Mouse (Mus musculus): ENCODE results near the gene Ager.

Gene Ager

GRCm38 (mm10) chr17:34583819-34584218, 13.8 kb upstream of the Ager start:
- no peak for ATAC-seq (ENCODE audit: insufficient number of reproducible peaks, low FRiP score, low TSS enrichment)

GRCm38 (mm10) chr17:34585121-34585520, 12.5 kb upstream of the Ager start:
- ATAC-seq (ENCODE audit: insufficient number of reproducible peaks, low FRiP score, low TSS enrichment), result no peak

GRCm38 (mm10) chr17:34585877-34586771, 11.5 kb upstream of the Ager start:
- no peak for ATAC-seq (ENCODE audit: insufficient number of reproducible peaks, low FRiP score, low TSS enrichment)

- ATAC-seq (ENCODE audit: insufficient number of reproducible peaks, low FRiP score, low TSS enrichment), result peak; percentile 40
Observed at GRCm38 (mm10) chr17:34586796-34587422, 10.8 kb upstream of the Ager start.

GRCm38 (mm10) chr17:34587423-34587811, 10.2 kb upstream of the Ager start:
- peak; percentile 67 for ATAC-seq (ENCODE audit: insufficient number of reproducible peaks, low FRiP score, low TSS enrichment)

- no peak for ATAC-seq (ENCODE audit: insufficient number of reproducible peaks, low FRiP score, low TSS enrichment)
Observed at GRCm38 (mm10) chr17:34587814-34588213, 9.8 kb upstream of the Ager start.

- ATAC-seq (ENCODE audit: insufficient number of reproducible peaks, low FRiP score, low TSS enrichment), result no peak
Observed at GRCm38 (mm10) chr17:34588767-34589166, 8.9 kb upstream of the Ager start.

GRCm38 (mm10) chr17:34589206-34589605, 8.5 kb upstream of the Ager start:
- no peak for ATAC-seq (ENCODE audit: insufficient number of reproducible peaks, low FRiP score, low TSS enrichment)

- no peak for ATAC-seq (ENCODE audit: insufficient number of reproducible peaks, low FRiP score, low TSS enrichment)
Observed at GRCm38 (mm10) chr17:34589681-34590101, 8.0 kb upstream of the Ager start, which contains the start of gene Gpsm3. Gpsm3 (plus strand) TSS chr17:34589806.

GRCm38 (mm10) chr17:34590154-34590987, 7.3 kb upstream of the Ager start:
- ATAC-seq (ENCODE audit: insufficient number of reproducible peaks, low FRiP score, low TSS enrichment), result no peak

GRCm38 (mm10) chr17:34591029-34591993, 6.4 kb upstream of the Ager start, which contains the start of gene Pbx2:
Pbx2 (plus strand) TSS chr17:34591266.
- ATAC-seq (ENCODE audit: insufficient number of reproducible peaks, low FRiP score, low TSS enrichment), result no peak

- 0 out of 2 replicates have a peak, but pooled peaks have one; percentile 29 for ATAC-seq (ENCODE audit: insufficient number of reproducible peaks, low FRiP score, low TSS enrichment)
Observed at GRCm38 (mm10) chr17:34591994-34592375, 5.7 kb upstream of the Ager start.

- ATAC-seq (ENCODE audit: insufficient number of reproducible peaks, low FRiP score, low TSS enrichment), result no peak
Observed at GRCm38 (mm10) chr17:34592581-34593549, 4.8 kb upstream of the Ager start.

- no peak for ATAC-seq (ENCODE audit: insufficient number of reproducible peaks, low FRiP score, low TSS enrichment)
Observed at GRCm38 (mm10) chr17:34593752-34594525, 3.7 kb upstream of the Ager start.

- ATAC-seq (ENCODE audit: insufficient number of reproducible peaks, low FRiP score, low TSS enrichment), result no peak
Observed at GRCm38 (mm10) chr17:34596098-34596497, 1.6 kb upstream of the Ager start.

GRCm38 (mm10) chr17:34599891-34600290, 2.2 kb downstream of the Ager start:
- no peak for ATAC-seq (ENCODE audit: insufficient number of reproducible peaks, low FRiP score, low TSS enrichment)

GRCm38 (mm10) chr17:34601796-34602195, 4.1 kb downstream of the Ager start:
- ATAC-seq (ENCODE audit: insufficient number of reproducible peaks, low FRiP score, low TSS enrichment), result no peak

Measured in cerebellum, adult (tissue).